Mouse (Mus musculus) cortical plate, adult 2 months (tissue): ENCODE results near the gene 1700029I15Rik. TPM values are rescaled to one million over a fixed set of nuclear protein-coding genes. Genes with fewer than 3 reads are reported as not detected.

Experiments used
- H3K27ac ChIP-seq: fragments of 200-500 bp; 2 replicates; pipeline ENCODE4 v1.5.1; 2012; ENCODE audit warnings: low read length, control low read depth, inconsistent platforms; ENCODE audit not compliant: insufficient read depth
- H3K4me1 ChIP-seq: fragments of 200-500 bp; 2 replicates; pipeline ENCODE4 v1.6.1; 2011; ENCODE audit warnings: low read length; ENCODE audit not compliant: control insufficient read depth, insufficient read depth
- H3K4me3 ChIP-seq: fragments of 200-500 bp; 2 replicates; pipeline ENCODE4 v1.5.1; 2011; ENCODE audit warnings: mild to moderate bottlenecking, low read length, control low read depth; ENCODE audit not compliant: insufficient read depth
- CTCF ChIP-seq: fragments of 200-500 bp; IDR thresholded peaks from 2 replicates; pipeline ENCODE4 v1.5.1; 2011; ENCODE audit warnings: mild to moderate bottlenecking, control low read depth, low read length; ENCODE audit not compliant: insufficient read depth; ENCODE audit errors: extremely low read depth
- POLR2A ChIP-seq: fragments of 200-500 bp; IDR thresholded peaks from 2 replicates; pipeline ENCODE4 v1.6.1; 2011; ENCODE audit warnings: mild to moderate bottlenecking, low read length, control low read depth; ENCODE audit not compliant: insufficient read depth; ENCODE audit errors: extremely low read depth
- polyA plus RNA-seq: library from polyadenylated mRNA; depleted of rRNA; stranded (reverse); fragments of >200 nt; gene quantifications from 2 replicates; pipeline ENCODE4 v1.2.3, GENCODE M21; 2012

The 1700029I15Rik gene
- polyA plus RNA-seq, 1 experiment, result 4.4 TPM

- Histone ChIP-seq H3K4me1 (peaks cover 5% of the 10 kb centered on the region), H3K4me3 (no peak overlapping the region), H3K27ac (no peak overlapping the region)
- TF ChIP-seq POLR2A (no peak), CTCF (no peak)
Observed at GRCm38 (mm10) chr2:92372767-92373436, 9.4 kb upstream of the 1700029I15Rik start.

GRCm38 (mm10) chr2:92373437-92373813, 8.9 kb upstream of the 1700029I15Rik start:
- H3K27ac ChIP-seq, result no peak overlapping the region
- H3K4me1 ChIP-seq, result peaks cover 5% of the 10 kb centered on the region
- no peak for TF ChIP-seq CTCF
- no peak for TF ChIP-seq POLR2A
- H3K4me3 ChIP-seq, result no peak overlapping the region

DNA sequence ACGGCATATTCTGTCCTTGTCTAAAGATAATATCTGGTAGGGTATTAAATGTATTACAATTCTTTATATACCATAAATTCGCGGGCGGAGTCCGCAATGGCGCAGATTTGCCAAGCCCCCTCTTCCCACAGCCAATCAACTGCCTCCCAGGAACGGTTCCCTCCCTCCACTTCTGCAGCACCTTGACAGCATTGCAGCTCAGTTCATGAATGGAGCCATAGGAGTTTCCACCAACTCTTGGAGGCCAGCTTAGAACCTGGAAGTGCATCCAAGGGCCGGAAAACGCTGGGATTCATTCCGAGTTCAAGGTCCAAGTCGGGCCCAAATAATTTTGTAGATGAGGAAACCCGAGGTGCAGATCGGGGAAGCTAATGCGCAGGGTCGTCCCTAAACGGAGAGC, 7.8 kb upstream of the 1700029I15Rik start, which contains the start of the genes Pex16 and Large2:
TSS of gene Pex16 (plus strand) at position 163 of the 400 bp plus-strand sequence.
TSS of gene Large2 (minus strand) at position 356 of the 400 bp plus-strand sequence.
- Histone ChIP-seq H3K4me3 (peak within 1 kb of the TSS; percentile 74), H3K27ac (0 out of 2 replicates have a peak within 1 kb of the TSS, but pooled peaks have one; percentile 8), H3K4me1 (peaks cover 5% of the 10 kb centered on the region)
- no peak for TF ChIP-seq CTCF
- TF ChIP-seq POLR2A, result peak; percentile 73

GRCm38 (mm10) chr2:92375099-92375623, 7.2 kb upstream of the 1700029I15Rik start:
- H3K4me1 ChIP-seq, result peaks cover 5% of the 10 kb centered on the region
- no peak for TF ChIP-seq CTCF
- TF ChIP-seq POLR2A, result peak; percentile 84

GRCm38 (mm10) chr2:92375788-92376187, 6.5 kb upstream of the 1700029I15Rik start:
- TF ChIP-seq CTCF (no peak), POLR2A (no peak)

More at GRCm38 (mm10) chr2:92375099-92375623, 7.2 kb upstream of the 1700029I15Rik start:
- H3K4me3 ChIP-seq, result peak overlapping the region; percentile 74
- 0 out of 2 replicates have a peak overlapping the region, but pooled peaks have one; percentile 8 for H3K27ac ChIP-seq

DNA sequence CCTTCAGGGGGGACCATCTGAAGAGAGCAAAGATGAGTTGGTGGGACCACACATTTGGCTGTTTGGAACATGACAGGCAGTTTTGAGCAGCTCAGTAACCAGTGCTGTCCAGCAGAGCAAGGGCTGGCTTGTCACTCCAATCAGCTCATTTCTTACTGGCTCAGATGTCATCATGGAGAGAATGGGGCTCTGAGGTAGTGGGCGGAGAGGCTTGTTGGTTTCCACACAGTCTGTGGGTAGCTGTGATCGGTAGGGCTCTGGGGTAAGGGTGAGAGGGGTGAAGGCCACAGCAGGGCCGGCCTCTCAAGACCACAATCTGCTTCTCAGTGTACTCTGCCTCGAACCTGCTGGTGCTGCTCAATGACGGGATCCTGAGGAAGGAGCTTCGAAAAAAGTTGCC, 6.0 kb upstream of the 1700029I15Rik start:
- H3K4me3 ChIP-seq, result peak overlapping the region; percentile 74
- TF ChIP-seq POLR2A (no peak), CTCF (no peak)
- H3K4me1 ChIP-seq, result peaks cover 5% of the 10 kb centered on the region
- no peak overlapping the region for H3K27ac ChIP-seq

More at GRCm38 (mm10) chr2:92375788-92376187, 6.5 kb upstream of the 1700029I15Rik start:
- H3K4me1 ChIP-seq, result peaks cover 5% of the 10 kb centered on the region
- H3K4me3 ChIP-seq, result peak overlapping the region; percentile 74
- 0 out of 2 replicates have a peak overlapping the region, but pooled peaks have one; percentile 8 for H3K27ac ChIP-seq

DNA sequence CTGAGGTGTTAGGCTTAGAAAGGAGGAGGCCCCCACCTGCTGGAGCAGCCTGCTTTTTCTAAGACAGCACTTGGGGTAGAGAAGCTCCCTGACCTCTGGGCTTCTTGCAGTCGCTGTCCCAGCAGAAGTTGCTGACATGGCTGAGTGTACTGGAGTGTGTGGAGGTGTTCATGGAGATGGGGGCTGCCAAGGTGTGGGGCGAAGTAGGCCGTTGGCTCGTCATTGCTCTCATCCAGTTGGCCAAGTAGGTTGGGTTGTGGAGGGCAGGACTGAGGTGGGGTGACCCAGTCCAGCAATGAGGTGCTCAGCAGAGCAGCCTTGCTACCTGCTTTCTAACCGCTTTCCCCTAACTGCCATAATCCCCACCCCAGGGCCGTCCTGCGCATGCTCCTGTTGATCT, 5.0 kb upstream of the 1700029I15Rik start:
- Histone ChIP-seq H3K4me3 (no peak overlapping the region), H3K27ac (no peak overlapping the region), H3K4me1 (peaks cover 5% of the 10 kb centered on the region)
- TF ChIP-seq POLR2A (no peak), CTCF (no peak)

DNA sequence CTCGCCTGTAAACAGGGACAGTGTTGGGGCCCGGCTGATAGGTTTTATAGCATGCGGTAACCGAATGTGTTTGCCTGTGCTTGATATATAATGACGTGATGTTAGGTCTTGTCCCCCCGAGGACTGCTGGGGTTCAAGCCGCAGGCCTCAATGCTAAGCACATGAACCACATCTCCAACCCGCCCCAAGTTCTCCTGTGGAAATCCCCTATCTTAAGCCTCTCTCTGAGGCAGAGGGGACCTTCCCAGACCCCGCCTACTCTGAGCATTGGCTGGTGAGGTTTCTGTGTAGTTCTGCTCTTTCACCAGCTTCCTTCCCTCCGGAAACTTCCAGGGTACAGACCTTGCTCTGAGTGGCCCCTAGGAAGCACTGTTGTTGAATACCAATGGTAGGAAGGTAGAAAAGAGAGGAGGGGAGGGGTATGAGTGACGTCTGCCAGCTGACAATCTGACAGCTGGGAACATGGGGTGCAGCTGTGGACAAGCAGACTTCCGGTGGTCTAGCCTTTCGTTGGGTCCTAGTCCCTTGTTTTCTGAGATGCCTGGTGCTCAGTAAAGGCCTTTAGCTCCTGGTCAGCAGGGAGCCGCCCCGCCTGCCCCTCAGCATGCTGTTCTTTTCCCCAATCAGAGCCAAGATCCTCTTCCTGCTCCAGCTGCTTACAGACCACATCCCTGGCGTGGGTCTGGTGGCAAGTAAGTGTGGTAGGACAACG, 2.4 kb upstream of the 1700029I15Rik start:
- H3K4me1 ChIP-seq, result peaks cover 5% of the 10 kb centered on the region
- H3K27ac ChIP-seq, result no peak overlapping the region
- H3K4me3 ChIP-seq, result no peak overlapping the region
- no peak for TF ChIP-seq CTCF
- TF ChIP-seq POLR2A, result no peak

DNA sequence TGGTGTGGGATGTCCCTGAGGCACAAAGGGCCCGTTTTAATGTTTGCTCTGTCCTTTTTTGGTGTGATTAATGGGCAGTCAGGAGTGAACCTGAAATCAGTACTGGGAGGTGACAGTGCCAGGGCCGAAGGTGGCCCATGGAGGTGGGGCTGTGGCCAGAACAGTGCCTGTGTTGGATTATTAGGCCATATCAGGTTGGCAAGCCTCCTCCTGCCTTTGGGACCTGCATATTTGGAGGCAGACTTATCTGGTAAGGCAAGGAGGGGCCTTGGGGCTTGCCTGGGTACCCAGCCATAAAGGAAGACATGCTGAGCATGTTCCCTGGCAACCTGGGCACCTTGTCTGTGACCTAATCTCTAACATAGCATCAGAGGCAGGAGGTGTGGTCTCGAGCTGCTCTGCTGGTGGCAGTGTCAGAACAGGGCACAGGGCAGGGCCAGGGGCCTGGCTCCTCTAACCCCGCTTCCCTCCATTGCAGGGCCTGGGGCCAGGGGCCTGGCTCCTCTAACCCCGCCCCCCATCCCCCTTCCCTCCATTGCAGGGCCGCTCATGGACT, 1.8 kb upstream of the 1700029I15Rik start:
- TF ChIP-seq POLR2A (no peak), CTCF (no peak)
- peaks cover 5% of the 10 kb centered on the region for H3K4me1 ChIP-seq
- H3K27ac ChIP-seq, result no peak overlapping the region
- H3K4me3 ChIP-seq, result no peak overlapping the region

- TF ChIP-seq CTCF (no peak), POLR2A (no peak)
- H3K27ac ChIP-seq, result no peak overlapping the region
- H3K4me3 ChIP-seq, result no peak overlapping the region
- peaks cover 2% of the 10 kb centered on the region for H3K4me1 ChIP-seq
Observed at GRCm38 (mm10) chr2:92381161-92381560, 1.2 kb upstream of the 1700029I15Rik start.
